Mouse (Mus musculus): ENCODE measurements around the gene Fxyd1.

Gene Fxyd1

GRCm38 (mm10) chr7:31052636-31053434, 4.2 kb downstream of the Fxyd1 start:
- DNase-seq (ENCODE audit: low spot score) = peak; percentile 41

- DNase-seq (ENCODE audit: low spot score) = no peak
Measured at GRCm38 (mm10) chr7:31052251-31052635, 4.8 kb downstream of the Fxyd1 start.

- no peak for DNase-seq (ENCODE audit: low spot score)
Measured at GRCm38 (mm10) chr7:31051321-31052021, 5.5 kb downstream of the Fxyd1 start, which contains the start of gene Fxyd7. Gene Fxyd7, minus strand, starts transcription at chr7:31051467.

GRCm38 (mm10) chr7:31050921-31051320, 6.1 kb downstream of the Fxyd1 start:
- no peak for DNase-seq (ENCODE audit: low spot score)

- DNase-seq (ENCODE audit: low spot score) = no peak
Measured at GRCm38 (mm10) chr7:31050487-31050886, 6.5 kb downstream of the Fxyd1 start.

GRCm38 (mm10) chr7:31049846-31050281, 7.1 kb downstream of the Fxyd1 start:
- no peak for DNase-seq (ENCODE audit: low spot score)

- DNase-seq (ENCODE audit: low spot score) = no peak
Measured at GRCm38 (mm10) chr7:31049135-31049845, 7.7 kb downstream of the Fxyd1 start.

GRCm38 (mm10) chr7:31042431-31042910, 14.5 kb downstream of the Fxyd1 start, which contains the start of gene Fxyd5:
Gene Fxyd5, minus strand, starts transcription at chr7:31042481.
- DNase-seq (ENCODE audit: low spot score) = no peak

- DNase-seq (ENCODE audit: low spot score) = no peak
Measured at GRCm38 (mm10) chr7:31041662-31042315, 15.2 kb downstream of the Fxyd1 start.

GRCm38 (mm10) chr7:31041023-31041407, 16.0 kb downstream of the Fxyd1 start:
- no peak for DNase-seq (ENCODE audit: low spot score)

GRCm38 (mm10) chr7:31040281-31041022, 16.5 kb downstream of the Fxyd1 start:
- no peak for DNase-seq (ENCODE audit: low spot score)

- DNase-seq (ENCODE audit: low spot score) = no peak
Measured at GRCm38 (mm10) chr7:31039011-31039410, 18.0 kb downstream of the Fxyd1 start.

GRCm38 (mm10) chr7:31037675-31038074, 19.3 kb downstream of the Fxyd1 start:
- DNase-seq (ENCODE audit: low spot score) = no peak

GRCm38 (mm10) chr7:31036917-31037316, 20.1 kb downstream of the Fxyd1 start:
- DNase-seq (ENCODE audit: low spot score) = no peak

- no peak for DNase-seq (ENCODE audit: low spot score)
Measured at GRCm38 (mm10) chr7:31035291-31035690, 21.7 kb downstream of the Fxyd1 start.

- DNase-seq (ENCODE audit: low spot score) = no peak
Measured at GRCm38 (mm10) chr7:31034789-31035188, 22.2 kb downstream of the Fxyd1 start.

- DNase-seq (ENCODE audit: low spot score) = no peak
Measured at GRCm38 (mm10) chr7:31033409-31034165, 23.4 kb downstream of the Fxyd1 start.

- DNase-seq (ENCODE audit: low spot score) = no peak
Measured at GRCm38 (mm10) chr7:31031731-31032130, 25.3 kb downstream of the Fxyd1 start.

GRCm38 (mm10) chr7:31030717-31031116, 26.3 kb downstream of the Fxyd1 start:
- no peak for DNase-seq (ENCODE audit: low spot score)

GRCm38 (mm10) chr7:31028609-31029008, 28.4 kb downstream of the Fxyd1 start:
- no peak for DNase-seq (ENCODE audit: low spot score)

Measured in ovary, adult 18-20 months (tissue).